Comparison of ENCODE assay signal across 13 mouse cellular contexts in the genomic region with DNA sequence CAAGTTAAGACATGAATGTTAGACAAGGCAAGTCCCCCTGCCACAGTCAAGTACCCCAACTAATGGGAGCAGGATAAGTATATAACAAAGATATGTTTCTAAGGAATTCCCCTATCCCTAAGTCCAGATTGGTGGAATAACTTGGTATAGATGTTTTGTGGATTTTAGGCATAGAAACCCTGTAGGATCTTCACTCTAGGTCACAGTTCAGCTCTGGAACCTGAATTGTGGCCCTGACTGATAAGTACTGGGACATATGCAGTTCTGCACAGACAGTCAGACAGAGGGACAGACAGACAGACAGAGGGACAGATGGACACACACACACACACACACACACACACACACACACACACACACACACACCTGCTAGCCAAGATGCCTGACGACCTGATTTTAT. TPM values are rescaled to one million over a fixed set of nuclear protein-coding genes. Genes with fewer than 3 reads are reported as not detected.
DNase-seq lines count a peak whose midpoint lies in the region; ATAC-seq and TF ChIP-seq lines count a peak whose summit lies in the region.
"Had no signal": no experiment of that assay in that cellular context is flagged by ENCODE, and none has a peak within 500 bp of the region (broad histone marks: within the 10 kb centered on the region; RNA-seq: fewer than 3 reads in every experiment).

No protein-coding gene starts in this region.

- no peak for TF ChIP-seq CTCF in stomach, postnatal 0 days (IDR thresholded peaks at IDR 0.05; ENCODE audit: low read depth)
- no peak for TF ChIP-seq CTCF in left cerebral cortex, adult 2 months (IDR thresholded peaks at IDR 0.05)

- H3K36me3 ChIP-seq in neural tube, embryonic 15.5 days, result no peaks in the 10 kb centered on the region
- H3K36me3 ChIP-seq in stomach, postnatal 0 days (ENCODE audit: control insufficient read depth, insufficient read depth, low read length), result no peaks in the 10 kb centered on the region
- H3K36me3 ChIP-seq: liver, embryonic 15.5 days had no signal

- H3K4me2 ChIP-seq in neural tube, embryonic 15.5 days, result no peak overlapping the region
- H3K4me2 ChIP-seq in stomach, postnatal 0 days (replicated peaks; ENCODE audit: low read depth), result no peak overlapping the region
- H3K4me2 ChIP-seq: liver, embryonic 15.5 days had no signal

- ATAC-seq in CD4-positive, CD25-positive, alpha-beta regulatory T cell, adult 4 months, result no peak
- ATAC-seq in neural tube, embryonic 15.5 days (ENCODE audit: low FRiP score), result no peak
- ATAC-seq in stomach, postnatal 0 days (ENCODE audit: low FRiP score, low TSS enrichment), result no peak

- H3K9ac ChIP-seq in neural tube, embryonic 15.5 days (replicated peaks), result no peak overlapping the region
- no peak overlapping the region for H3K9ac ChIP-seq in stomach, postnatal 0 days (ENCODE audit: low read length)
- H3K9ac ChIP-seq: liver, embryonic 15.5 days had no signal

- peak; percentile 61 for DNase-seq in CD4-positive, CD25-positive, alpha-beta regulatory T cell, adult 2 months (ENCODE audit: low read depth, low spot score)
- peak; percentile 48 for DNase-seq in neural tube, embryonic 10.5 days (ENCODE audit: extremely low spot score, low spot score)
- DNase-seq in forelimb bud, embryonic 11.5 days (ENCODE audit: low read depth, low spot score), result peak; percentile 78
- DNase-seq in stomach, postnatal 0 days (ENCODE audit: low spot score), result peak; percentile 31
- DNase-seq in left cerebral cortex, adult 2 months (ENCODE audit: extremely low spot score in 1 of 2, low spot score in 2 of 2), result no peak
- DNase-seq in left cerebral cortex, postnatal 10 days (ENCODE audit: extremely low spot score in 1 of 2, low spot score in 2 of 2), result no peak
- DNase-seq: kidney, postnatal 14 days had no signal

- H3K27me3 ChIP-seq in neural tube, embryonic 15.5 days (replicated peaks), result no peaks in the 10 kb centered on the region
- no peaks in the 10 kb centered on the region for H3K27me3 ChIP-seq in stomach, postnatal 0 days (ENCODE audit: control insufficient read depth, insufficient read depth, low read length)
- H3K27me3 ChIP-seq: liver, embryonic 15.5 days had no signal

- H3K27ac ChIP-seq in neural tube, embryonic 15.5 days (replicated peaks), result no peak overlapping the region
- H3K27ac ChIP-seq in stomach, postnatal 0 days (replicated peaks), result no peak overlapping the region
- no peak overlapping the region for H3K27ac ChIP-seq in left cerebral cortex, adult 2 months
- H3K27ac ChIP-seq: liver, embryonic 15.5 days had no signal

- WGBS in neural tube, embryonic 15.5 days, result 92% methylated on average over 1 of the region's 1 CpGs
- WGBS in stomach, postnatal 0 days, result 92% methylated on average over 1 of the region's 1 CpGs

- H3K4me1 ChIP-seq in neural tube, embryonic 15.5 days, result no peaks in the 10 kb centered on the region
- no peaks in the 10 kb centered on the region for H3K4me1 ChIP-seq in stomach, postnatal 0 days (replicated peaks; ENCODE audit: control insufficient read depth, insufficient read depth)

- TF ChIP-seq EP300 in stomach, postnatal 0 days (optimal IDR thresholded peaks at IDR 0.05), result no peak

- no peaks in the 10 kb centered on the region for H3K9me3 ChIP-seq in neural tube, embryonic 15.5 days (replicated peaks)
- H3K9me3 ChIP-seq in stomach, postnatal 0 days (ENCODE audit: control insufficient read depth, low read length), result no peaks in the 10 kb centered on the region
- H3K9me3 ChIP-seq: liver, embryonic 15.5 days had no signal

- intact Hi-C loops in left cerebral cortex, adult 2 months (cut with DNase I), result no loop called here
- intact Hi-C loops in left cerebral cortex, postnatal 10 days (cut with DNase I), result no loop called here

- H3K4me3 ChIP-seq in neural tube, embryonic 15.5 days (replicated peaks), result no peak overlapping the region
- no peak overlapping the region for H3K4me3 ChIP-seq in stomach, postnatal 0 days (ENCODE audit: low read depth, low read length)
- H3K4me3 ChIP-seq in left cerebral cortex, adult 2 months, result no peak overlapping the region
- H3K4me3 ChIP-seq: liver, embryonic 15.5 days; myocyte had no signal

RNA-seq across cellular contexts. Expression of a gene that starts 32.6 kb away (rescaled TPM):
- polyA plus RNA-seq in CD4-positive, CD25-positive, alpha-beta regulatory T cell, adult 4 months (2017; shearing (Covaris generic)), result not detected
- polyA plus RNA-seq in neural tube, embryonic 15.5 days (2015; fragmentation: Nextera tagmentation; extraction: Ambion mirVana), result not detected in 2 replicates
- polyA plus RNA-seq in stomach, postnatal 0 days (2015; fragmentation: Nextera tagmentation; extraction: Ambion mirVana), result not detected in 2 replicates
- not detected for total RNA-seq in left cerebral cortex, adult 2 months (2021)
- not detected for total RNA-seq in left cerebral cortex, postnatal 10 days (2021)
- polyA plus RNA-seq: C2C12; liver, embryonic 15.5 days; myocyte; small intestine, adult 2 months had no signal

RNA-seq across cellular contexts. Expression of a gene that starts 36.0 kb away (rescaled TPM):
- 1 to 10 TPM; 2.2 TPM for polyA plus RNA-seq in CD4-positive, CD25-positive, alpha-beta regulatory T cell, adult 4 months (2017; shearing (Covaris generic))
- 83.0 and 85.3 TPM in 2 replicates for polyA plus RNA-seq in neural tube, embryonic 15.5 days (2015; fragmentation: Nextera tagmentation; extraction: Ambion mirVana)
- 8.4 and 9.0 TPM in 2 replicates for polyA plus RNA-seq in stomach, postnatal 0 days (2015; fragmentation: Nextera tagmentation; extraction: Ambion mirVana)
- 10 to 100 TPM; 35.0 to 44.4 TPM for total RNA-seq in left cerebral cortex, adult 2 months (2021)
- 10 to 100 TPM; 36.2 to 42.3 TPM for total RNA-seq in left cerebral cortex, postnatal 10 days (2021)

Comparison
In these comparisons a context has a peak if more than half of its experiments do, and no peak if none do; other contexts are left out.
1. DNase-seq: peak in CD4-positive, CD25-positive, alpha-beta regulatory T cell, adult 2 months (single experiment), neural tube, embryonic 10.5 days (single experiment), forelimb bud, embryonic 11.5 days (single experiment) and stomach, postnatal 0 days (single experiment); none in left cerebral cortex, adult 2 months (0 of 2) and left cerebral cortex, postnatal 10 days (0 of 2).